Mouse (Mus musculus) testis, postnatal 10 days (tissue): ENCODE measurements at regions not wholly inside any gene's neighbourhood (a gene's known extent, or its start where the extent isn't known, plus 50 kb on each side); places are given as distances from the start of the nearest gene placed in this dataset.

Experiments used
- DNase-seq: peaks from one replicate; pipeline ENCODE4 v3.0.0; 2021; ENCODE audit warnings: low spot score

- no peak for DNase-seq
Measured at GRCm38 (mm10) chr16:54440932-54441331, 856.9 kb downstream of the Zpld1 start.

- DNase-seq = no peak
Measured at GRCm38 (mm10) chr16:54406638-54407037, 891.1 kb downstream of the Zpld1 start.

- DNase-seq = peak; percentile 75
Measured at GRCm38 (mm10) chr16:54384019-54384418, 913.8 kb downstream of the Zpld1 start.

- DNase-seq = no peak
Measured at GRCm38 (mm10) chr16:54374990-54375389, 922.8 kb downstream of the Zpld1 start.

GRCm38 (mm10) chr16:54354423-54354822, 943.4 kb downstream of the Zpld1 start:
- DNase-seq = no peak

- DNase-seq = no peak
Measured at GRCm38 (mm10) chr16:54348814-54349213, 949.0 kb downstream of the Zpld1 start.

GRCm38 (mm10) chr16:54346086-54346789, 951.5 kb downstream of the Zpld1 start:
- DNase-seq = no peak
